Mouse (Mus musculus): ENCODE results near the gene Gata3. TPM values are rescaled to one million over a fixed set of nuclear protein-coding genes. Genes with fewer than 3 reads are reported as not detected.

Gata3 gene
- polyA plus RNA-seq, 1 experiment: 6.1 TPM

- Histone ChIP-seq H3K27me3 (ENCODE audit: control insufficient read depth, insufficient read depth, low read length, poor library complexity, severe bottlenecking) (peaks cover 12% of the 10 kb centered on the region), H3K4me1 (ENCODE audit: control insufficient read depth, insufficient read depth, low read length) (no peaks in the 10 kb centered on the region), H3K27ac (ENCODE audit: insufficient read depth, low read length) (no peak overlapping the region), H3K36me3 (ENCODE audit: control insufficient read depth, insufficient read depth, low read length, poor library complexity, severe bottlenecking) (no peaks in the 10 kb centered on the region), H3K9ac (ENCODE audit: low read depth, poor library complexity, severe bottlenecking) (no peak overlapping the region), H3K9me3 (replicated peaks; ENCODE audit: control insufficient read depth, insufficient read depth, low read length, poor library complexity, severe bottlenecking) (no peaks in the 10 kb centered on the region), H3K4me3 (ENCODE audit: low read depth, low read length) (no peak overlapping the region)
- TF ChIP-seq EP300 (IDR thresholded peaks at IDR 0.05; ENCODE audit: insufficient read depth, low read depth, low read length) (no peak), CTCF (IDR thresholded peaks at IDR 0.05; ENCODE audit: low read depth, low read length) (no peak), POLR2A (IDR thresholded peaks at IDR 0.05; ENCODE audit: insufficient read depth, low read length) (no peak)
These were observed 6.4 kb upstream of the Gata3 start for GRCm38 (mm10) chr2:9896097-9896770.

DNA sequence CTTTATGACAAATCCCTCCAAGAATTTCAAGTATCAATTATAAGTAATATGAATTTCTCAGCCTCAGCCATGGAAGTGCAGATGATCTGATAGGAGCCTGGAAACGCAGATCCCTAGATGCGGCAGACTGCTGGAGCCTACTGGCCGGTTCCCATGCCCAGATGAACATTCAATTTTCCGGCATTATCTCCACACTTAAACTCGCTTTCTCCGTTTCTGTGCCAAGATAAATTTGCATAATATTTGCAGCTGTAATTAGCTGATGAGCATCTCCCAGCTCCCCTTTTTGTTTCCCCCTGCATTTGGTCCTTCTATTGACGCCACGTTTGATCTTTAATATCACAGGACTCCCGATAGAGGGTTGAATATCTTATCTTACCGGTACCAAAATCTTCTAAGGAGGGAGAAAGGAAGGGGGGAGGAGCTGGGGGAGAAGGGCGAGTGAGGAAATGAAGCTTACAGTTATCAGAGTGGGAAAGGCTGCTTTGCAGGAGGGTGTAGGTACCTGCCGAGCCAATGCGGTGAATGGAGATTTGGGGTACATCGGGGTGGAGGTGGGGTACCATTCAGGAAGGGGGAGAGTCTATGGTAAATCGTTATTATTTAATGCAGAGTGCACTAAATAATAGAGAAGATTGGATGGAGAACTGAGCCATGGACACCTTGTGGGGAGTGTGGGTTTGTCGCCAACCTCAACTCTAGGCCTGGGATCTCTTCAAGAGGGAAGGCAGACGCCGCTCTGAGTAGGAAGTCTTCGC is 5.2 kb upstream of the Gata3 start:
- Histone ChIP-seq H3K36me3 (ENCODE audit: control insufficient read depth, insufficient read depth, low read length, poor library complexity, severe bottlenecking) (no peaks in the 10 kb centered on the region), H3K27me3 (ENCODE audit: control insufficient read depth, insufficient read depth, low read length, poor library complexity, severe bottlenecking) (peaks cover 14% of the 10 kb centered on the region), H3K9ac (ENCODE audit: low read depth, poor library complexity, severe bottlenecking) (no peak overlapping the region), H3K4me3 (ENCODE audit: low read depth, low read length) (no peak overlapping the region), H3K9me3 (replicated peaks; ENCODE audit: control insufficient read depth, insufficient read depth, low read length, poor library complexity, severe bottlenecking) (no peaks in the 10 kb centered on the region), H3K27ac (ENCODE audit: insufficient read depth, low read length) (no peak overlapping the region), H3K4me1 (ENCODE audit: control insufficient read depth, insufficient read depth, low read length) (no peaks in the 10 kb centered on the region)
- TF ChIP-seq POLR2A (IDR thresholded peaks at IDR 0.05; ENCODE audit: insufficient read depth, low read length) (no peak), CTCF (IDR thresholded peaks at IDR 0.05; ENCODE audit: low read depth, low read length) (no peak), EP300 (IDR thresholded peaks at IDR 0.05; ENCODE audit: insufficient read depth, low read depth, low read length) (no peak)

DNA sequence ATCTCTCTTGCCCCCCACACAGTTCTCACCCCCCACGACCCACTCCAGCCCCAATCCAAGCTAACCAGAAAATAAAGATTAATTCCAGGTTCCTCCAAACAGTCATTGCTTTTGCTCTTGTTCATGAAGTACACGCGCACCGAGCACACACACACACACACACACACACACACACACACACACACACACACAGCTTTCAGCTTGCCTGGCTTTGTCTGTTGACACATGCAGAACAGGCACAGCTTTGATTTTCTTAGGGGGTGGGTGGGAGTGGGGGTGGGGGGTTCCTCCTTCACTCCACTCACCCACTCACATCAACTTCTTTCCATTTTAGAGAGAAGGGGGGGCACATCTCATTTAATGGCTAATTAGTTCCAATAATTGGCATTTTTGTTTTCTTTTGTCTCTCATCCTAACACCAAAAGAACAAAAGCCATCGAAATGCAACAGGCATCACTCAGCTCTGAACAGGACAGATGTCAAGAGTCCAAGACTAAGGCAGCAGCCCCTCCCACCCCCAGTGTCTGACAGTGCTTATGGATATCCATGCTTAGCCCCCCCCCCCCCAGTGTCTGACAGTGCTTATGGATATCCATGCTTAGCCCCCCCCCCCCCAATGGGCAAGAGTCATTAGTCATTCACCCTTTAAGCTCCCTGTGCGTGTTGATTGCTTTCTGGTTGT is 3.6 kb upstream of the Gata3 start:
- TF ChIP-seq CTCF (IDR thresholded peaks at IDR 0.05; ENCODE audit: low read depth, low read length) (no peak), EP300 (IDR thresholded peaks at IDR 0.05; ENCODE audit: insufficient read depth, low read depth, low read length) (no peak), POLR2A (IDR thresholded peaks at IDR 0.05; ENCODE audit: insufficient read depth, low read length) (no peak)
- Histone ChIP-seq H3K27me3 (ENCODE audit: control insufficient read depth, insufficient read depth, low read length, poor library complexity, severe bottlenecking) (peaks cover 17% of the 10 kb centered on the region), H3K9ac (ENCODE audit: low read depth, poor library complexity, severe bottlenecking) (no peak overlapping the region), H3K9me3 (replicated peaks; ENCODE audit: control insufficient read depth, insufficient read depth, low read length, poor library complexity, severe bottlenecking) (no peaks in the 10 kb centered on the region), H3K4me1 (ENCODE audit: control insufficient read depth, insufficient read depth, low read length) (no peaks in the 10 kb centered on the region), H3K36me3 (ENCODE audit: control insufficient read depth, insufficient read depth, low read length, poor library complexity, severe bottlenecking) (no peaks in the 10 kb centered on the region), H3K4me3 (ENCODE audit: low read depth, low read length) (no peak overlapping the region), H3K27ac (ENCODE audit: insufficient read depth, low read length) (no peak overlapping the region)

DNA sequence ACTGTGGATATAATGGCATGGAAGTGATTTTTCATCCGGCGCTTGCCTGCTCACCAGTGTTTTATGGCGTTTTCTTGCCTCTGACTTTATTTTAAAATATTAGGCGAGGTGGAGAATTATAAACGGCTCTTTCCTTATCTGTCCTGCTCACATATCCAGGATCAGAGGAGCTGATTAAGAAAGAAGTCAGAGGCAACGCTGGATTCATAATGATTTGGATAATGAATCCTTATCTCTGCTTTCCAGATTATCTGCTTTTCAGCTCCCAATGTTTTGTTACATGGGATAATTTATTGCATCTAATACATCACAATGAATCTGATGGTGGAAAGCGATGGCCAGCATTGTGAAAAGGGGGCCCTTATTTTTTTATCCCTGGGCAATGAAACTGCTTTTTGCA is 2.7 kb upstream of the Gata3 start:
- no peak for TF ChIP-seq EP300 (IDR thresholded peaks at IDR 0.05; ENCODE audit: insufficient read depth, low read depth, low read length)
- TF ChIP-seq CTCF (IDR thresholded peaks at IDR 0.05; ENCODE audit: low read depth, low read length): no peak
- no peak for TF ChIP-seq POLR2A (IDR thresholded peaks at IDR 0.05; ENCODE audit: insufficient read depth, low read length)
- Histone ChIP-seq H3K4me3 (ENCODE audit: low read depth, low read length) (no peak overlapping the region), H3K36me3 (ENCODE audit: control insufficient read depth, insufficient read depth, low read length, poor library complexity, severe bottlenecking) (no peaks in the 10 kb centered on the region), H3K27ac (ENCODE audit: insufficient read depth, low read length) (no peak overlapping the region), H3K4me1 (ENCODE audit: control insufficient read depth, insufficient read depth, low read length) (no peaks in the 10 kb centered on the region), H3K27me3 (ENCODE audit: control insufficient read depth, insufficient read depth, low read length, poor library complexity, severe bottlenecking) (peaks cover 22% of the 10 kb centered on the region), H3K9ac (ENCODE audit: low read depth, poor library complexity, severe bottlenecking) (no peak overlapping the region), H3K9me3 (replicated peaks; ENCODE audit: control insufficient read depth, insufficient read depth, low read length, poor library complexity, severe bottlenecking) (no peaks in the 10 kb centered on the region)

GRCm38 (mm10) chr2:9890906-9891305 is 1.1 kb upstream of the Gata3 start:
- TF ChIP-seq EP300 (IDR thresholded peaks at IDR 0.05; ENCODE audit: insufficient read depth, low read depth, low read length): no peak
- TF ChIP-seq POLR2A (IDR thresholded peaks at IDR 0.05; ENCODE audit: insufficient read depth, low read length): no peak
- no peak for TF ChIP-seq CTCF (IDR thresholded peaks at IDR 0.05; ENCODE audit: low read depth, low read length)
- Histone ChIP-seq H3K27ac (ENCODE audit: insufficient read depth, low read length) (no peak overlapping the region), H3K9ac (ENCODE audit: low read depth, poor library complexity, severe bottlenecking) (no peak overlapping the region), H3K9me3 (replicated peaks; ENCODE audit: control insufficient read depth, insufficient read depth, low read length, poor library complexity, severe bottlenecking) (no peaks in the 10 kb centered on the region), H3K27me3 (ENCODE audit: control insufficient read depth, insufficient read depth, low read length, poor library complexity, severe bottlenecking) (peaks cover 22% of the 10 kb centered on the region), H3K36me3 (ENCODE audit: control insufficient read depth, insufficient read depth, low read length, poor library complexity, severe bottlenecking) (no peaks in the 10 kb centered on the region), H3K4me1 (ENCODE audit: control insufficient read depth, insufficient read depth, low read length) (no peaks in the 10 kb centered on the region), H3K4me3 (ENCODE audit: low read depth, low read length) (no peak overlapping the region)

All from ES-Bruce4 (cell line).